Mouse (Mus musculus) T-helper 1 cell (primary cell): ENCODE results near the gene Txnrd1.

Experiments used
- in situ Hi-C: fragments of 300-600 bp; cut with MboI, MseI; formaldehyde crosslinking; loops from one replicate; pipeline ENCODE4 v1.15.1; 2025; ENCODE audit warnings: high pct_unique_total_duplicates

Gene Txnrd1

DNA sequence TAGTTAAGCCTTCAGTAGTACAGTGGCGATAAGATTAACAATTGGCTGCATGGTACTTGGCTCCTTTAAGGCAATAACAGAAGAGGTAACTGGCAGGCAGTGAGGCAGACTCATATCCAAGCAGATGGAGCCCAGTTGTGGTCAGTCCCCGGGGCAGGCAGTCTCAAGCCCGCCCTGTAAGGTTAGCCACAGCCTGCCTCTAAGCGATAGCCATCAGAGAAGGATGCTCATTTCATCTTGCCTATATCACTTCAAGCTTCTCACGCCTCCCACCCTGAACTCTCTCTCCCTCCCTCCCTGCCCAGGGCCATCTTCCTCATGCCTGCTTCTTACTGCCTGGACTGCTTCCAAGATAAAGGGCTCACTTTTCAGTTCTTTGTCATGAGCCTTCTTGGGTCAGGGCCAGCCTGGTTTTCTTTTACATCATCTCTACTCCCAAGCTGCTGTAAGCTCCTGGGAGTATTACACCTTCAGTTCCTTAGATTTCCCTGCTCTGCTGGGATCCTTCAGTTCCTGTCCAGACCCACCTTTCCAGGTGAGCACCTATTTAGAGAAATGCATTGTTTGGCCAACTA lies 29.4 kb downstream of the Txnrd1 start:
- in situ Hi-C loops: loop anchor here (5.0 kb wide), 1 partner anchor 101 kb away; the partner anchor contains the start of gene Nfyb

DNA sequence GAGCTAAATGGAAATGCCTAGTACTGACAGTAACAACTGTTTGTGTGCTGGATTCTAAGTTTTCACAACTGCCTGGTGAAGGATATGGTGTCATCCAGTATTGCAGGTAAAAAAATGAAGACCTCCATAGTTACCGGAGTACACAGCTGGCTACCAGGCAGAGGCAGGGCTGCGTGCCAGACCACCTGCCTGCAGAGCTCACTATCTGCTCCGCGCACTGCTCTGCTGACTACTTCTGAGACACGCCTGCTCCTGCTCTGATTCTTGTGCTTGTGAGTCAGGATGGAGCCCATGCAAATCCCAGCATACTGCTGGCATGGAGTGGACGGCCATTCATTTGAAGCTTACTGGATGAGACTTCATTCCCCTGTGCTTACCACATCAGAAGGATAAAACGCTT lies 30.1 kb downstream of the Txnrd1 start:
- in situ Hi-C loops: loop anchor here (5.0 kb wide), 1 partner anchor 102 kb away; the partner anchor contains the start of gene Nfyb

DNA sequence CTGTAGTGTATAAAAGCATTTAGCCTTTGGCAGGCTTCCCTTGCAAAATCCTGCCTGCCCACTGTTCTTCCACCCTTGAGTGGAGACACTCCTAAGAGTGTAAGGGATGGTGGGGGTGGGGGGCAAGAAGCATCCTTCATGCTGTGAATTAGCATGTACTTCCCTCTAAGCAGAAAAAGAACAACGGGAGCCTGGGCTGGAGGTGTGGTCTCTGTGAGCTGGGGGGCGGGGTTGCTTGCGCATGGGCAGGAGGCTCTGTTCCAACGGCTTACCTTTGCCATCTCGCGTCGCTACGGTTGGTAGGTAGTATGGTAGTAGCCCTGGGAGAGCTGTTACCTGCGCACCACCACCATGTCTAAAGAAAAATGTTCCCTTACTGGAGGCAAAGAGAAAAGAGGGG lies 32.6 kb downstream of the Txnrd1 start, which contains the start of gene Eid3:
Gene Eid3, plus strand, starts transcription at position 271 of the 400 bp plus-strand sequence.
- in situ Hi-C loops: no loop called here

- in situ Hi-C loops: no loop called here
Measured at GRCm38 (mm10) chr10:82866832-82867231, 33.1 kb downstream of the Txnrd1 start.

GRCm38 (mm10) chr10:82868418-82869086 lies 34.8 kb downstream of the Txnrd1 start:
- in situ Hi-C loops: no loop called here

DNA sequence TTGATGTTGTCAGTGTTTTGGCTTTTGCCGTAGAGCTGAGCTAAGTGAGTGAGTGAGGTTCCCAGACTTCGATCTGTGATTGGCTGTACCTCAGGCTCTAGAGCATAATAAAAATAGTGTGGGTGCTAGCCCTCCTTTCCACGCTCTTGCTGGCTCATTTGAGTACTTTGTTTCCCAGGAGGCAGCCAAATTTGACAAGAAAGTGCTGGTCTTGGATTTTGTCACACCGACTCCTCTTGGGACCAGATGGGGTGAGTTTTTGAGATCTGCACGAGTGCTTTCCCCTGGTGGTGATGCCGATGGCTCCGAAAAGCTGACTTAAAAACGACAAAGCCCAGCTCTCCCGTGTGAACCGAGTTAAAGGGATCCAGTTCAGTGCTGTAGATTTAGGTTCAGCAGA lies 41.7 kb downstream of the Txnrd1 start:
- in situ Hi-C loops: no loop called here

DNA sequence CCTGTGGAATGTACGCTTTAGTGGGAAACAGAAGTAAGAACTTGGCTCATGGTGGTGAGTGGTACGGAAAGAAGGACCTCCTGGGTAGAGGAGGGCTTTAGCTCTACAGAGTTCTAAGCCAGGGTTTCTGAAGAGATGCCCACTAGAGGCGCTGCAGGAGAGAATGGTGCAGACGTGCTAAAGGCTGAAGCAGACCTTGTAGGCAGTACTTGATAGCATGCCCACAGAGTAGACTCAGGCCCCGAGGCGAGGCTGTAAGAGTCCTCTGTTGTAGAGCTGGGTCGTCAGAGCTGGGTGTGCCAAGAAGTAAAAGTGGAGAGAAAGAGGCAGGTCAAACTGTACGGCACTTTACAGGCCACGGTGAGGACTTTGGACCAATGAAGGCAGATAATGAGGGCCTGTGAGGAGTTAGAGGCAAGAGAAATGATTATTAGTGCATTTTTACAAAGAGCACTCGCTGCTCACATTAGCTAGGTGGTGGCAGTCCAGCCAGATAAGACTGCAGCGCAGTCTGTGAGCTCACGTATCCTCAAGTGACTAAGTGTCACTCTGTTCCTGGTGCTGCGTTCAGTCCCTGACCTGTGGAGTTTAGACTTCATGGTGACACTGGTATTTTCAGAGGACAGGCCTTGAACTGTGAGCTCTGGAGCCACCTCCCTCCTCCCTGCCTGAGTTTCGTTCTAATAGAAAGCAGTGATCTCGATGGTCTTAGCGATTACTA lies 42.5 kb downstream of the Txnrd1 start:
- in situ Hi-C loops: no loop called here

DNA sequence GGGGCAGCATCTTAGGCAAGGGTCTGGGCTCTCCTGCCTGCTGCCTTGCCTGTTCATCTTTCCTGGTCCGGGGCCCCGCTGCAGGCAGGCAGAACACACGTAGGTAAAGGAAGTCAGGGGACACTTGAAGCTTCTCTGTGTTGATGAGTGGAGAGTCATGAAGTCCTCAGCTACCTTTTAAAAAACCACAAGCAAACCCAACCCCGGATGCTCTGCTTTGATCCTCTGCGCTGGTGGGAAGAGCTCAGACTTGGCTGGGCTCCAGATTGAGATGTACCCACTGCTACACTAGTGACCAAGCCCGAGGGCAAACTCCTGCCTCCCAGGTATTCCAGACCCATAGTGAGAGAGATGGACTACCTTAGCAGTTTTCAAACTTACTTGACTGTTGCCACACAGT lies 53.6 kb downstream of the Txnrd1 start:
- in situ Hi-C loops: no loop called here

DNA sequence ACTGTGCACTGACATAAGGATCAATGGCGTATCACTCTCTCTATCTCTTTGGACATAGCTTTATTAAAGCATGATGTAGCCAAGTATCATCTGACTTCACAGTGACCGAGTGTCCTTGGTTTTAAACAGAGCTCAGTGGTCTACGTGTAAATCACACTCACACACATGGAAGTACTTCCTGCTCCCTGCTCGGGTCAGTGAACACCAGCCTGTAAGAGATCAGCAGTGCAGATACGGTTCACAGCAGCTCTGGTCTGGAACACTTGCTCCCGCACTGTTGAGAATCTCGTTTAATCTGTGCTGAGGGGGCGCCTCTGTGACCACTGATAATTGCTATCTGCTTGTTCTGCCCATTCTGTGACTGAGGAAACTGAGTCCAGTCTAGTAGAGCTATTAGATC lies 54.8 kb downstream of the Txnrd1 start:
- in situ Hi-C loops: no loop called here

GRCm38 (mm10) chr10:82889447-82889973 lies 55.8 kb downstream of the Txnrd1 start:
- in situ Hi-C loops: no loop called here

DNA sequence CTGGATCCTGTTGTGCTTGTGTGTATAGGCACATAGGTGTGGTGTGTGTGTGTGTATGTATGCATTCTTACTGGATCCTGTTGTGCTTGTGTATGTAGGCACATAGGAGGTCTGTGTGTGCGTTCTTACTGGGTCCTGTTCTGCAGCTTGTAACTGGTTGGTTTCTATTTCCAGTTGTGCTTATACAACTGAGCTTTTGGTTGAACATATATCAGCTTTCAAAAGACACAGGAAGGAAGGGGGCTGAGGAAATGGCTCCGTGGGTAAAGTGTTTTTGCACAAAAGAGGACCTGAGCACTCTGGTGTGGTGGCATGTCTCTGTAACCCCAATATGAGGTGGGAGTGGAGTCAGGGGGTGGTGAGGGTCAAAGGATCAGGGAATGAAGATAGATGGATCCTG lies 57.2 kb downstream of the Txnrd1 start:
- in situ Hi-C loops: no loop called here

GRCm38 (mm10) chr10:82891427-82891826 lies 57.7 kb downstream of the Txnrd1 start:
- in situ Hi-C loops: no loop called here

GRCm38 (mm10) chr10:82892442-82893055 lies 58.8 kb downstream of the Txnrd1 start:
- in situ Hi-C loops: no loop called here

DNA sequence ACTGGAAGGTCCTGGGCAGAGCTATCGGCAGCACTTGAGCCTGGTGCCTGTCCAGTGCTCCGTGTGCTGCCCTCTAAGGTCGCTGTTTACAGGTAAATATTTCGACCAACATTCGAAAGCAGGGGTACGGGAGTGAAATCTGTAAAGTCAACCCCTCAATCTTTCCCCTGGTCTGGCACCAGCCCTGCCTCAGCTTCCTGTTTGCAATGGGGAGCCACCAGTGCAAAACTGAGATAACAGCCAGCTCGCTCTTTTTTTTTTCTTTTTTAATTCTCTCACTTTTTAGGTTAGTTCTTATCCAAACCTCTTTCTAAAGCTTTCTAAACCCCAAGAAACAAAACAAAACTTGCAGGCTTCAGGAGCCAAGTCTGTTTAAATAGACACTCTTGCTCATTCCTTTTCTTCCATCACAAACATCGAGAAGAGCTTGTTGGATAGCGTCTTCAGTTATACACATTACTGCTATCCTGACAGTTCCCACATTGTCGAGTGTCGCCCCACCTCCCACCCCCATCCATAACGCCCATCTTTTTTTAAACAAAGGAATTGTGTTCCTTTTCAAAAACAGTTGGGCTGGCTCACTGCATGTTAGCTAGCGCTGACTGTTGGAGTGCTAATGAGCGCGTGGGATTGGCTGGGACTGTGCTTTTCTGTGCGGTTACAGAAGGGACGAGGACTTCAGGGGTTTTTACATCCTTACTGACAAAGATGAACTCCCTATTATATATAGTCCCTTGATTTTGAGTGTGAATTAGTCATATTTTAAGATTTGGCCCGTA lies 60.3 kb downstream of the Txnrd1 start:
- in situ Hi-C loops: no loop called here

DNA sequence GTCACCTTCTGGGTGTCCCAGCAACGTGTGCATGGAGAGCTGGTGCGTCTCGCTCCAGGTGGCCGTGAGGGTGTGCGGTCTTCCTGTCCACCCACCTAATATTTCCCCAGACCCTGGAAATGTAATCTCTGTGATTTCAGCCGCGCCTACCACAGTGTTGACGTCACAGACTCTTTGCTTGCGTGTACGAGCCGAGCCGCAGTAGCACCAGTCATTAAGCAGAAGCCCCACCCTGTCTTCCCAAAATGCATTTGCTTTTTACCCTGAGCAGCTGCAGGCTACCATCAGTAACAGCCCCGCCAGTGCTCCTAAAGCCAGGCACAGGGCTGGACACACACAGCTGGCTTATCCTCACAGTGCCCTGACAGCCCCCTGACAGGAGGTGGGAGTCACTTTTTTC lies 64.2 kb downstream of the Txnrd1 start:
- in situ Hi-C loops: no loop called here

GRCm38 (mm10) chr10:82898893-82899292 lies 65.1 kb downstream of the Txnrd1 start:
- in situ Hi-C loops: no loop called here

DNA sequence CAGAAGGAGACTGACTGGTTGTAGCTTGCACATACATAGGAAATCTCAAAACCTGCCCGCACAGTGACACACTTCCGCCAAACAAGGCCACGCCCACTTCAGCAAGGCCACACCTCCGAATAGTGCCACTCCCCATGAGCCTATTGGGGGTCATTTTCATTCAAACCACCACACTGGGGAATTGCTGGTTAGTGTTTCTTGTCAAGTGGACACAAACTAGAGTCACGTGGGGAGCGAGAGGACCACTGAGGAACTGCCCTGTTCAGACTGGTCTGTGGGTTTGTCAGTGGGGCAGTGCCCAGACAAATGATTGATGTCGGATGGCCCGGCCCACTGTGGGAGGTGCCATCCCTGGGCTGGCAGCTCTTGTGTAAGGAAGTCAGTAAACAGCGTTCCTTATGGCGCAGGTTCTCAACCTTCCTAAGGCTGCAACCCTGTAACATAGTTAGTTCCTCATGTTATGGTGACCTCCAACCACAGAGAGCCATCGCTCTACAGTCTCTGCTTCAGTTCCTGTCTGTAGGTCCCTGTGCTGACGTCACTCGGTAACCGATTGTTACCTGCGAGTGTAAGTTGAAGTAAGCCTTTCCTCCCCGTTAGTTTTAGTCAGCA lies 66.2 kb downstream of the Txnrd1 start:
- in situ Hi-C loops: loop anchor here (5.0 to 10.0 kb wide), 2 partner anchors 93 to 635 kb away; partner anchors contain the start of gene Aldh1l2

GRCm38 (mm10) chr10:82900546-82900945 lies 66.8 kb downstream of the Txnrd1 start:
- in situ Hi-C loops: loop anchor here (5.0 to 10.0 kb wide), 2 partner anchors 93 to 634 kb away; partner anchors contain the start of gene Aldh1l2

DNA sequence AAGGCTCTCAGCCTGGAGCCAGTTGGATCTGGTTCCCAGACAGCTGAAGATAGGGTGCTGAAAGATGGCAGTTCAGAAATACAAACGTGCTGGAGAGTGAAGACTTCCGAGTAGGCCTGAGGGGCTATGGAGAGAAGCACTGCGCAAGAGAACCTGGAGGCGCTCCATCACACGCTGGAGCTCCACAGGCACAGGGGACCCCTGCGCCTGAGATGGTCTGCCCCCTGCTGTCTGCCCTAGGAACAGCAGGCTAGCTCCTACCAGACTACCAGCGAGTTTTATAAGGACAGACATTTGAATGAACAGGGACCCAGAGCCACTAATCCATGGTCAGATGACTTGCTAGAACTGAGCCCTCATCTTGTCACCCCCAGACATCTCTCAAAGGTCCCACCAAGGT lies 67.7 kb downstream of the Txnrd1 start:
- in situ Hi-C loops: loop anchor here (5.0 to 10.0 kb wide), 2 partner anchors 94 to 633 kb away; partner anchors contain the start of gene Aldh1l2

DNA sequence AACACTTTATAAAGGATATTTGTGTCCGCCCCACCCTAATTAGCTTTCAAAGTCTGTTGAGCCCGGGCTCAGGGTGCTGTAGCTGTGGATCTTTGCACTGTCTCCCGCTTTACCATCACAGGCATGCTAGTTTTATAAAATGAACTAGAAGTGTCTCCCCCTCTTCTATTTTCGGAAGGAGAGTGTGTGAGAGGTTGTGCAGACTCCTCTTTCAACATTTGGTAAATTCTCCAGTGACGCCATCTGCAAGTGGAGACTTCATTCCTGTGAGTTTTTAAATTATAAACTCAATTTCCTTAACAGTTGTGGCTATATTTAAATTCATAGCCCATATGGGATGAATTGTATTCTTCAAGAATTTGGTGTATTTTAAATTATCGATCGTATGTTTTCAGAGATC lies 74.8 kb downstream of the Txnrd1 start:
- in situ Hi-C loops: loop anchor here (5.0 to 10.0 kb wide), 3 partner anchors 274 to 626 kb away; partner anchors contain the start of gene Aldh1l2
